Mouse (Mus musculus): ENCODE data around the gene Vmn1r234.
"Not testable (repeated sequence)": the region's sequence is repeated elsewhere in the genome, so short reads cannot be mapped to it uniquely, and the experiment has no call there.

The Vmn1r234 gene

GRCm38 (mm10) chr17:21225787-21226186 lies at the start of gene Vmn1r234:
Gene Vmn1r234 (plus strand): TSS chr17:21226087.
- no peak for DNase-seq (ENCODE audit: low spot score)

DNA sequence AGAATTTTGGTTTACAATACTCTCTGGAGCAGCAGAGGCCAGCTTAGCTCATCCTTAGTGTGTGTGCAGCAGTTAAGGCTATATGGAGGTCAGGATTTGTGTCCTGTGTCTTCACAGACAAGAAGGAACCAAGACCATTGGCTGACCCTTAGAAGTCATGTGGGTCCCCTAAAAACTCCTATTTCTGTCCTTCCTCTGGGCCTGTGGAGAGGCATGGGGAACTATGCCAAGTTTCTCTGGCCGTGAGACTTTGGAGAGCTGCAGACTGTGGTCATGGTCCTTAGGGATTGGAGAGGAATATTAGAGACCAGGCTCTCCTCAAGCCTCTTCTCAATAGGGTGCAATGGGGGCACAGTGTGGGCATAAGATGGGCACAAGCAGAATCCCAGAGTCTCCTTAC lies 14.8 kb upstream of the Vmn1r234 start:
- not testable (repeated sequence) for DNase-seq (ENCODE audit: low spot score)

DNA sequence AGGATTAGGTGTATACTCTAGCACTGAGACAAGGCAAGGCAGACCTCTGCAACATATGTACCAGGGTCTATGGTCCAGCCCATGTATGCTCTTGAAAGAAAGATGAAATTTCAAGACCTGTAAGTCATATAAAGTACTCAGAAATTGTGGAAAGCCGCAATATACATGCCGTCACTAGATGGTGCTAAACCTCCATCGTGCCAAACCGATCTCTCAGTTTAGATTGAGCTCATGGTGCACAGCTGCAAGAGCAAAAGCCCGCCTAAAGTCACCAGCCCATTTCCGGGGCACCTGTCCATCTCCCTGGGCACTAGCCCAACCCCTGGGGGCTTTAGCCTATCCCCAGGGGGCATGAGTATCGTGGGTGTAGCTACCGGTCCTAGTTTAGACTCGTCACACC lies 5.8 kb downstream of the Vmn1r234 start:
- DNase-seq (ENCODE audit: low spot score): peak; percentile 16

GRCm38 (mm10) chr17:21256111-21256510 lies 30.2 kb downstream of the Vmn1r234 start, which contains the start of gene Vmn1r235:
Gene Vmn1r235 (plus strand): TSS chr17:21256411.
- DNase-seq (ENCODE audit: low spot score): no peak

DNA sequence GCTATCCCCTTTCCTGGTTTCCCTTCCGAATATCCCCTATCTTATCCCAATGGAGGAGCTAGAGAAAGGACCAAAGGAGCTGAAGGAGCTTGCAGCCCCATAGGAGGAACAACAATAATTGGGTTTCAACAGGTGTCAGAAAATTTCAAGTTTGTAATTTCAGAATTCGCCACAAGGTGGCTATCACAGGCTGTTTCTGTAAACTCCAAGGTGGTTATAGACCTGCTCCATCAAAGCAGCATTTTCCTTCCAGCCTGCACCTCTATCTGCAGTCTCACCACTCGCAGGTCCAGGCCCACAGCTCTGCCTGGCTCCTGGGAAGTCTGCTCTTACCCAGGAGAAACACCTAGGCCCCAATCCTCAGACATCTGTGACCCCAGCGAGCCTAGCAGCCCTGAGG lies 46.2 kb downstream of the Vmn1r234 start:
- DNase-seq (ENCODE audit: low spot score): peak; percentile 68

GRCm38 (mm10) chr17:21282642-21283041 lies 56.8 kb downstream of the Vmn1r234 start, which contains the start of gene Vmn1r236:
Gene Vmn1r236 (plus strand): TSS chr17:21282942.
- DNase-seq (ENCODE audit: low spot score): no peak

- DNase-seq (ENCODE audit: low spot score): no peak
Measured at GRCm38 (mm10) chr17:21284395-21284794, 58.5 kb downstream of the Vmn1r234 start.

Measured in left cerebral cortex, adult 11 months (tissue).